Mouse (Mus musculus) left cerebral cortex, adult 18-20 months (tissue): ENCODE results near the gene Lce1b. TPM values are rescaled to one million over a fixed set of nuclear protein-coding genes. Genes with fewer than 3 reads are reported as not detected.
A peak's percentile ranks its signal among the peaks of the same experiment; 100 is the strongest.

Experiments
- DNase-seq, 2 experiments: peaks; one replicate each; pipeline ENCODE4 v3.0.0; 2021 to 2022; ENCODE audit warnings: low spot score in 2 of 2, mixed read lengths in 1 of 2
- long read RNA-seq, 2 experiments: library from polyadenylated mRNA; stranded (forward); transcript quantifications; one replicate each; pipeline ENCODE4 v2.0.0; 2021
- total RNA-seq, 2 experiments: library from RNA; stranded (reverse); gene quantifications; 2 replicates each; pipeline ENCODE4 v1.2.3; 2021

Gene Lce1b
- total RNA-seq, result not detected
- long read RNA-seq, experiment 1, result 0 reads
- long read RNA-seq, experiment 2, result 0 reads

- no peak for DNase-seq
Observed at GRCm38 (mm10) chr3:92656826-92657225, at the start of gene Lce1b. TSS of gene Lce1b (minus strand) at chr3:92656926.

GRCm38 (mm10) chr3:92694613-92695012 is 37.9 kb upstream of the Lce1b start:
- no peak for DNase-seq

- DNase-seq, result no peak
Observed at GRCm38 (mm10) chr3:92691688-92692087, 35.0 kb upstream of the Lce1b start.

- peak in 1 of 2 experiments; percentile 5 for DNase-seq
Observed at GRCm38 (mm10) chr3:92689154-92689553, 32.4 kb upstream of the Lce1b start.

- no peak for DNase-seq
Observed at GRCm38 (mm10) chr3:92687110-92687509, 30.4 kb upstream of the Lce1b start, which contains the start of gene Lce1d. TSS of gene Lce1d (minus strand) at chr3:92687210.

GRCm38 (mm10) chr3:92678947-92679346 is 22.2 kb upstream of the Lce1b start, which contains the start of gene Lce1c:
TSS of gene Lce1c (plus strand) at chr3:92679247.
- no peak for DNase-seq

- DNase-seq, result no peak
Observed at GRCm38 (mm10) chr3:92670215-92670614, 13.5 kb upstream of the Lce1b start, which contains the start of gene Lce1a2. TSS of gene Lce1a2 (minus strand) at chr3:92670315.

- no peak for DNase-seq
Observed at GRCm38 (mm10) chr3:92648207-92648606, 8.5 kb downstream of the Lce1b start, which contains the start of gene Lce1a1. TSS of gene Lce1a1 (minus strand) at chr3:92648307.

GRCm38 (mm10) chr3:92639854-92640253 is 16.9 kb downstream of the Lce1b start:
- DNase-seq, result no peak

GRCm38 (mm10) chr3:92638653-92638991 is 18.1 kb downstream of the Lce1b start:
- DNase-seq, result no peak

GRCm38 (mm10) chr3:92637745-92638652 is 18.7 kb downstream of the Lce1b start:
- no peak for DNase-seq

- no peak for DNase-seq
Observed at GRCm38 (mm10) chr3:92621560-92621959, 35.2 kb downstream of the Lce1b start, which contains the start of gene Lce6a. TSS of gene Lce6a (minus strand) at chr3:92621660.

GRCm38 (mm10) chr3:92609804-92610203 is 46.9 kb downstream of the Lce1b start:
- DNase-seq, result no peak

GRCm38 (mm10) chr3:92607392-92607791 is 49.3 kb downstream of the Lce1b start, which contains the start of gene 2210017I01Rik:
TSS of gene 2210017I01Rik (minus strand) at chr3:92607492.
- no peak for DNase-seq

Other genes with a start within 250 kb of the Lce1b start
- not detected for gene Sprr2i, start 248.9 kb downstream of the Lce1b start, total RNA-seq
- not detected for gene Sprr2j-ps, start 238.8 kb downstream of the Lce1b start, total RNA-seq
- gene Gm9774, start 227.5 kb downstream of the Lce1b start, total RNA-seq, result 1 to 10 TPM; 2.3 to 2.9 TPM
- gene Sprr2k, start 224.3 kb downstream of the Lce1b start, total RNA-seq, result not detected
- not detected for gene Sprr1b, start 218.1 kb downstream of the Lce1b start, total RNA-seq
- not detected for gene Sprr3, start 198.2 kb downstream of the Lce1b start, total RNA-seq
- not detected for gene Sprr1a, start 171.0 kb downstream of the Lce1b start, total RNA-seq
- gene Sprr4, start 156.4 kb downstream of the Lce1b start, total RNA-seq, result not detected
- gene 2310046K23Rik, start 122.4 kb downstream of the Lce1b start, total RNA-seq, result not detected
- gene Ivl, start 83.2 kb downstream of the Lce1b start, total RNA-seq, result not detected
- not detected for gene Smcp, start 67.9 kb downstream of the Lce1b start, total RNA-seq
- not detected for gene 2210017I01Rik, start 49.4 kb downstream of the Lce1b start, total RNA-seq
- gene Lce6a, start 35.3 kb downstream of the Lce1b start, total RNA-seq, result not detected
- not detected for gene Lce1a1, start 8.6 kb downstream of the Lce1b start, total RNA-seq
- not detected for gene Lce1a2, start 13.4 kb upstream of the Lce1b start, total RNA-seq
- gene Lce1c, start 22.3 kb upstream of the Lce1b start, total RNA-seq, result not detected
- not detected for gene Lce1d, start 30.3 kb upstream of the Lce1b start, total RNA-seq
- not detected for gene Lce1e, start 52.1 kb upstream of the Lce1b start, total RNA-seq
- gene Lce1f, start 63.4 kb upstream of the Lce1b start, total RNA-seq, result not detected
- gene Gm38119, start 82.2 kb upstream of the Lce1b start, total RNA-seq, result not detected
- not detected for gene Lce1g, start 95.4 kb upstream of the Lce1b start, total RNA-seq
- gene Lce1h, start 108.1 kb upstream of the Lce1b start, total RNA-seq, result not detected
- gene Lce1i, start 122.0 kb upstream of the Lce1b start, total RNA-seq, result not detected
- gene Lce1j, start 133.6 kb upstream of the Lce1b start, total RNA-seq, result not detected
- gene Lce1k, start 151.0 kb upstream of the Lce1b start, total RNA-seq, result not detected
- gene Kprp, start 170.3 kb upstream of the Lce1b start, total RNA-seq, result not detected
- not detected for gene Lce1l, start 194.4 kb upstream of the Lce1b start, total RNA-seq
- gene 2310050C09Rik, start 213.3 kb upstream of the Lce1b start, total RNA-seq, result not detected